Mouse (Mus musculus) hindbrain, embryonic 16.5 days (tissue): ENCODE data around the gene Cln5. TPM values are rescaled to one million over a fixed set of nuclear protein-coding genes. Genes with fewer than 3 reads are reported as not detected.

Source experiments
- ATAC-seq: fragments of 200-750 bp; cut with Nextera tagmentation; 2 replicates; pipeline ENCODE4 v1.8.0; 2017; ENCODE audit warnings: moderate TSS enrichment, moderate library complexity
- H3K27ac ChIP-seq: fragments of 300-500 bp; sonication (generic); 2 replicates; pipeline ENCODE4 v1.5.1; 2014; ENCODE audit warnings: low read depth, mild to moderate bottlenecking, control low read depth, low read length, moderate library complexity
- H3K27me3 ChIP-seq: fragments of 300-500 bp; sonication (generic); replicated peaks from 2 replicates; pipeline ENCODE4 v1.6.1; 2014; ENCODE audit warnings: low read length; ENCODE audit not compliant: control insufficient read depth, insufficient read depth
- H3K36me3 ChIP-seq: fragments of 300-500 bp; sonication (generic); 2 replicates; pipeline ENCODE4 v1.6.1; 2014; ENCODE audit warnings: mild to moderate bottlenecking, low read length, moderate library complexity, mixed read lengths; ENCODE audit not compliant: control insufficient read depth, insufficient read depth
- H3K4me1 ChIP-seq: fragments of 300-500 bp; sonication (generic); 2 replicates; pipeline ENCODE4 v1.6.1; 2014; ENCODE audit warnings: low read depth, low read length; ENCODE audit not compliant: control insufficient read depth, insufficient read depth
- H3K4me2 ChIP-seq: fragments of 300-500 bp; sonication (generic); 2 replicates; pipeline ENCODE4 v1.6.1; 2014; ENCODE audit warnings: mild to moderate bottlenecking, low read length, control low read depth, moderate library complexity
- H3K4me3 ChIP-seq: fragments of 300-500 bp; sonication (generic); 2 replicates; pipeline ENCODE4 v1.5.1; 2014; ENCODE audit warnings: mild to moderate bottlenecking, low read length, control low read depth, moderate library complexity
- H3K9ac ChIP-seq: fragments of 300-500 bp; sonication (generic); 2 replicates; pipeline ENCODE4 v1.6.1; 2014; ENCODE audit warnings: low read depth, mild to moderate bottlenecking, control low read depth, low read length, moderate library complexity
- H3K9me3 ChIP-seq: fragments of 300-500 bp; sonication (generic); 2 replicates; pipeline ENCODE4 v1.6.1; 2014; ENCODE audit warnings: mild to moderate bottlenecking, low read length, moderate library complexity; ENCODE audit not compliant: control insufficient read depth
- WGBS: fragments of 180-500 bp; shearing (Covaris S2); extraction: QIAGEN DNeasy Blood & Tissue Kit; methylation state at CpG from one replicate; pipeline ENCODE4 v1.1.7; 2014; 5-methylcytosine and 5-hydroxymethylcytosine counted together
- polyA plus RNA-seq: library from polyadenylated mRNA; unstranded; fragments of >200 nt; fragmentation: Nextera tagmentation; extraction: Ambion mirVana; gene quantifications from 2 replicates; pipeline ENCODE4 v1.2.1, GENCODE M21; 2015

Cln5 gene
- polyA plus RNA-seq, 1 experiment from 2014 or later, result 12.1 TPM

GRCm38 (mm10) chr14:103075166-103075565 is 5.2 kb downstream of the Cln5 start:
- Histone ChIP-seq H3K27ac (no peak overlapping the region), H3K27me3 (no peaks in the 10 kb centered on the region), H3K9me3 (no peaks in the 10 kb centered on the region), H3K4me3 (no peak overlapping the region), H3K9ac (no peak overlapping the region), H3K4me1 (peaks cover 5% of the 10 kb centered on the region), H3K36me3 (peaks cover 4% of the 10 kb centered on the region; the same call in 1 of the 2 replicates), H3K4me2 (no peak overlapping the region)
- 73% methylated on average over 7 of the region's 7 CpGs for WGBS
- ATAC-seq, result no peak

GRCm38 (mm10) chr14:103077272-103078005 is 7.4 kb downstream of the Cln5 start:
- no peaks in the 10 kb centered on the region for H3K4me1 ChIP-seq
- no peak overlapping the region for H3K4me2 ChIP-seq
- H3K9ac ChIP-seq, result no peak overlapping the region
- no peaks in the 10 kb centered on the region for H3K9me3 ChIP-seq
- H3K4me3 ChIP-seq, result no peak overlapping the region
- 91% methylated on average over 9 of the region's 9 CpGs for WGBS
- H3K36me3 ChIP-seq, result peaks cover 4% of the 10 kb centered on the region; the same call in 1 of the 2 replicates
- no peaks in the 10 kb centered on the region for H3K27me3 ChIP-seq
- no peak for ATAC-seq
- H3K27ac ChIP-seq, result no peak overlapping the region

- 84% methylated on average over 16 of the region's 16 CpGs for WGBS
- Histone ChIP-seq H3K27me3 (no peaks in the 10 kb centered on the region), H3K9me3 (no peaks in the 10 kb centered on the region), H3K4me3 (no peak overlapping the region), H3K9ac (no peak overlapping the region), H3K4me1 (no peaks in the 10 kb centered on the region), H3K36me3 (peaks cover 7% of the 10 kb centered on the region; the same call in 1 of the 2 replicates), H3K27ac (no peak overlapping the region), H3K4me2 (no peak overlapping the region)
- ATAC-seq, result no peak
These were observed 8.2 kb downstream of the Cln5 start for GRCm38 (mm10) chr14:103078006-103078912.

GRCm38 (mm10) chr14:103079209-103079977 is 9.4 kb downstream of the Cln5 start:
- no peaks in the 10 kb centered on the region for H3K4me1 ChIP-seq
- ATAC-seq, result peak; percentile 85
- no peak overlapping the region for H3K9ac ChIP-seq
- H3K27me3 ChIP-seq, result no peaks in the 10 kb centered on the region
- no peak overlapping the region for H3K27ac ChIP-seq
- H3K4me2 ChIP-seq, result no peak overlapping the region
- WGBS, result 74% methylated on average over 9 of the region's 9 CpGs
- no peaks in the 10 kb centered on the region for H3K9me3 ChIP-seq
- no peak overlapping the region for H3K4me3 ChIP-seq
- H3K36me3 ChIP-seq, result 0 out of 2 replicates have a peak, but pooled peaks cover 6% of the 10 kb centered on the region

- ATAC-seq, result no peak
- H3K27me3 ChIP-seq, result no peaks in the 10 kb centered on the region
- 87% methylated on average over 1 of the region's 1 CpGs for WGBS
These were observed 16.0 kb downstream of the Cln5 start for GRCm38 (mm10) chr14:103085840-103086533.

GRCm38 (mm10) chr14:103086671-103087324 is 16.8 kb downstream of the Cln5 start:
- 96% methylated on average over 4 of the region's 4 CpGs for WGBS
- H3K36me3 ChIP-seq, result peaks cover 24% of the 10 kb centered on the region

More at GRCm38 (mm10) chr14:103085840-103086533, 16.0 kb downstream of the Cln5 start:
- Histone ChIP-seq H3K4me3 (no peak overlapping the region), H3K9me3 (no peaks in the 10 kb centered on the region), H3K9ac (no peak overlapping the region), H3K36me3 (peaks cover 24% of the 10 kb centered on the region), H3K4me2 (no peak overlapping the region), H3K27ac (no peak overlapping the region), H3K4me1 (no peaks in the 10 kb centered on the region)

GRCm38 (mm10) chr14:103087846-103088245 is 17.8 kb downstream of the Cln5 start:
- Histone ChIP-seq H3K9ac (no peak overlapping the region), H3K4me1 (no peaks in the 10 kb centered on the region), H3K4me3 (no peak overlapping the region), H3K4me2 (no peak overlapping the region), H3K27me3 (no peaks in the 10 kb centered on the region), H3K36me3 (peaks cover 24% of the 10 kb centered on the region), H3K9me3 (no peaks in the 10 kb centered on the region), H3K27ac (no peak overlapping the region)
- ATAC-seq, result no peak
- 86% methylated on average over 5 of the region's 5 CpGs for WGBS

More at GRCm38 (mm10) chr14:103086671-103087324, 16.8 kb downstream of the Cln5 start:
- H3K9me3 ChIP-seq, result no peaks in the 10 kb centered on the region
- H3K27me3 ChIP-seq, result no peaks in the 10 kb centered on the region
- no peak overlapping the region for H3K9ac ChIP-seq
- H3K4me3 ChIP-seq, result no peak overlapping the region
- H3K4me2 ChIP-seq, result no peak overlapping the region
- H3K27ac ChIP-seq, result no peak overlapping the region
- ATAC-seq, result no peak
- H3K4me1 ChIP-seq, result no peaks in the 10 kb centered on the region

- Histone ChIP-seq H3K27me3 (no peaks in the 10 kb centered on the region), H3K4me3 (no peak overlapping the region), H3K9me3 (no peaks in the 10 kb centered on the region), H3K27ac (no peak overlapping the region), H3K36me3 (peaks cover 20% of the 10 kb centered on the region), H3K4me2 (no peak overlapping the region), H3K9ac (no peak overlapping the region), H3K4me1 (peaks cover under 1% of the 10 kb centered on the region; the same call in 1 of the 2 replicates)
- ATAC-seq, result no peak; the same call in 1 of the 2 replicates
- 66% methylated on average over 6 of the region's 6 CpGs for WGBS
These were observed 18.6 kb downstream of the Cln5 start for GRCm38 (mm10) chr14:103088624-103089023.
